Mouse (Mus musculus) MEL (cell line): ENCODE data around the gene Mphosph6. TPM values are rescaled to one million over a fixed set of nuclear protein-coding genes. Genes with fewer than 3 reads are reported as not detected.

ENCODE experiments used
- DNase-seq: peaks from one replicate; pipeline ENCODE4 v3.0.0; 2011; ENCODE audit warnings: low read depth, low spot score
- H3K27ac ChIP-seq: 2 replicates; pipeline ENCODE4 v1.5.1; 2012; ENCODE audit warnings: low read depth, mild to moderate bottlenecking, control low read depth, low read length, moderate library complexity; ENCODE audit not compliant: control insufficient read depth
- H3K27me3 ChIP-seq, 2 experiments: fragments of 150-350 bp in 1 of 2; sonication (generic) in 1 of 2; 2 replicates each; pipeline ENCODE4 v1.6.1; 2012; ENCODE audit warnings: low read length in 2 of 2, mild to moderate bottlenecking in 2 of 2, improper control_type of control experiment in 1 of 2, moderate library complexity in 1 of 2; ENCODE audit not compliant: insufficient read depth in 2 of 2, control insufficient read depth in 1 of 2
- H3K36me3 ChIP-seq, 2 experiments: 2 replicates each; pipeline ENCODE4 v1.6.1; 2012 to 2014; ENCODE audit warnings: low read length in 2 of 2, improper control_type of control experiment in 1 of 2, inconsistent platforms in 1 of 2, mild to moderate bottlenecking in 1 of 2; ENCODE audit not compliant: insufficient read depth in 2 of 2, control insufficient read depth in 1 of 2
- H3K4me1 ChIP-seq, 2 experiments: fragments of 150-350 bp in 1 of 2; sonication (generic) in 1 of 2; 2 replicates each; pipeline ENCODE4 v1.6.1; 2012; ENCODE audit warnings: low read length in 2 of 2, improper control_type of control experiment in 1 of 2, mild to moderate bottlenecking in 1 of 2; ENCODE audit not compliant: insufficient read depth in 2 of 2, control insufficient read depth in 1 of 2
- H3K4me3 ChIP-seq, 2 experiments: fragments of 150-350 bp in 1 of 2; sonication (generic) in 1 of 2; 2 replicates each; pipeline ENCODE4 v1.5.1; 2012; ENCODE audit warnings: low read depth in 2 of 2, low read length in 2 of 2, mild to moderate bottlenecking in 2 of 2, moderate library complexity in 2 of 2, control low read depth in 1 of 2, improper control_type of control experiment in 1 of 2; ENCODE audit not compliant: control insufficient read depth in 1 of 2, insufficient read depth in 1 of 2
- H3K79me2 ChIP-seq: 2 replicates; pipeline ENCODE4 v1.6.1; 2012; ENCODE audit warnings: mild to moderate bottlenecking, low read length, moderate library complexity; ENCODE audit not compliant: control insufficient read depth, poor library complexity, insufficient read depth
- H3K9ac ChIP-seq: 2 replicates; pipeline ENCODE4 v1.6.1; 2012; ENCODE audit warnings: low read depth, mild to moderate bottlenecking, control low read depth, low read length, moderate library complexity; ENCODE audit not compliant: control insufficient read depth, poor library complexity, severe bottlenecking
- H3K9me3 ChIP-seq: fragments of 150-350 bp; sonication (generic); replicated peaks from 2 replicates; pipeline ENCODE4 v1.6.1; 2012; ENCODE audit warnings: mild to moderate bottlenecking, low read length, improper control_type of control experiment, moderate library complexity; ENCODE audit not compliant: insufficient read depth
- BHLHE40 ChIP-seq: IDR thresholded peaks from 2 replicates; pipeline ENCODE4 v1.6.1; 2012; ENCODE audit warnings: low read depth, mild to moderate bottlenecking, inconsistent platforms, low read length, improper control_type of control experiment, borderline replicate concordance
- CHD1 ChIP-seq: IDR thresholded peaks from 2 replicates; pipeline ENCODE4 v1.6.1; 2012; ENCODE audit warnings: low read depth, mild to moderate bottlenecking, inconsistent platforms, low read length, improper control_type of control experiment
- CHD2 ChIP-seq: IDR thresholded peaks from 2 replicates; pipeline ENCODE4 v1.6.1; 2011; ENCODE audit warnings: low read length, improper control_type of control experiment
- CTCF ChIP-seq, 3 experiments: IDR thresholded peaks in 2 of 3; conservative IDR thresholded peaks in 1 of 3; 2 replicates each; pipeline ENCODE4 v1.5.1; 2011 to 2012; ENCODE audit warnings: low read length in 3 of 3, low read depth in 2 of 3, mild to moderate bottlenecking in 2 of 3, improper control_type of control experiment in 1 of 3, inconsistent platforms in 1 of 3, mixed read lengths in 1 of 3, moderate library complexity in 1 of 3; ENCODE audit not compliant: control insufficient read depth in 1 of 3, insufficient read depth in 1 of 3, poor library complexity in 1 of 3, severe bottlenecking in 1 of 3
- E2F4 ChIP-seq: IDR thresholded peaks from 2 replicates; pipeline ENCODE4 v1.6.1; 2011; ENCODE audit warnings: low read depth, low read length, improper control_type of control experiment, borderline replicate concordance
- ELF1 ChIP-seq: IDR thresholded peaks from 2 replicates; pipeline ENCODE4 v1.6.1; 2014; ENCODE audit warnings: low read depth, mild to moderate bottlenecking, inconsistent platforms, low read length, improper control_type of control experiment, moderate library complexity
- EP300 ChIP-seq, 2 experiments: IDR thresholded peaks; 2 replicates each; pipeline ENCODE4 v1.6.1; 2011; ENCODE audit warnings: improper control_type of control experiment in 2 of 2, low read length in 2 of 2, low read depth in 1 of 2, mild to moderate bottlenecking in 1 of 2
- GABPA ChIP-seq: IDR thresholded peaks from 2 replicates; pipeline ENCODE4 v1.6.1; 2012; ENCODE audit warnings: low read depth, mild to moderate bottlenecking, inconsistent platforms, low read length, improper control_type of control experiment, moderate library complexity
- KAT2A ChIP-seq: conservative IDR thresholded peaks from 2 replicates; pipeline ENCODE4 v1.6.1; 2012; ENCODE audit warnings: low read depth, low read length, improper control_type of control experiment, inconsistent platforms
- MAFK ChIP-seq: IDR thresholded peaks from 2 replicates; pipeline ENCODE4 v1.6.1; 2011; ENCODE audit warnings: low read depth, mild to moderate bottlenecking, low read length, improper control_type of control experiment, borderline replicate concordance
- MAX ChIP-seq: IDR thresholded peaks from 2 replicates; pipeline ENCODE4 v1.6.1; 2011; ENCODE audit warnings: low read length, improper control_type of control experiment
- MXI1 ChIP-seq: IDR thresholded peaks from 2 replicates; pipeline ENCODE4 v1.6.1; 2011; ENCODE audit warnings: mild to moderate bottlenecking, low read depth, low read length, improper control_type of control experiment
- MYB ChIP-seq: IDR thresholded peaks from 2 replicates; pipeline ENCODE4 v1.6.1; 2011; ENCODE audit warnings: mild to moderate bottlenecking, low read depth, low read length, improper control_type of control experiment
- MYC ChIP-seq: IDR thresholded peaks from 2 replicates; pipeline ENCODE4 v1.6.1; 2011; ENCODE audit warnings: low read depth, mild to moderate bottlenecking, low read length, improper control_type of control experiment, moderate library complexity
- NRF1 ChIP-seq: IDR thresholded peaks from 2 replicates; pipeline ENCODE4 v1.6.1; 2014; ENCODE audit warnings: low read depth, mild to moderate bottlenecking, inconsistent platforms, low read length, improper control_type of control experiment, moderate library complexity; ENCODE audit not compliant: poor library complexity, insufficient read depth, severe bottlenecking
- POLR2A ChIP-seq, 2 experiments: IDR thresholded peaks; 2 replicates each; pipeline ENCODE4 v1.6.1; 2011 to 2012; ENCODE audit warnings: low read length in 2 of 2, mild to moderate bottlenecking in 2 of 2, control low read depth in 1 of 2, improper control_type of control experiment in 1 of 2, low read depth in 1 of 2, moderate library complexity in 1 of 2; ENCODE audit not compliant: control insufficient read depth in 1 of 2, insufficient read depth in 1 of 2, poor library complexity in 1 of 2
- POLR2AphosphoS2 ChIP-seq: IDR thresholded peaks from 2 replicates; pipeline ENCODE4 v1.6.1; 2011; ENCODE audit warnings: low read length, improper control_type of control experiment
- RAD21 ChIP-seq: IDR thresholded peaks from 2 replicates; pipeline ENCODE4 v1.6.1; 2011; ENCODE audit warnings: mild to moderate bottlenecking, low read depth, low read length, improper control_type of control experiment
- RCOR1 ChIP-seq: IDR thresholded peaks from 2 replicates; pipeline ENCODE4 v1.6.1; 2012; ENCODE audit warnings: low read depth, mild to moderate bottlenecking, inconsistent platforms, low read length, improper control_type of control experiment
- SIN3A ChIP-seq: IDR thresholded peaks from 2 replicates; pipeline ENCODE4 v1.6.1; 2012; ENCODE audit warnings: low read length, improper control_type of control experiment, inconsistent platforms
- SMC3 ChIP-seq: IDR thresholded peaks from 2 replicates; pipeline ENCODE4 v1.6.1; 2011; ENCODE audit warnings: low read depth, low read length, improper control_type of control experiment
- TCF12 ChIP-seq: IDR thresholded peaks from 2 replicates; pipeline ENCODE4 v1.6.1; 2014; ENCODE audit warnings: low read depth, mild to moderate bottlenecking, inconsistent platforms, low read length, improper control_type of control experiment, moderate library complexity
- UBTF ChIP-seq: IDR thresholded peaks from 2 replicates; pipeline ENCODE4 v1.6.1; 2012; ENCODE audit warnings: low read depth, mild to moderate bottlenecking, inconsistent platforms, low read length, improper control_type of control experiment, moderate library complexity, borderline replicate concordance; ENCODE audit not compliant: insufficient read depth
- ZKSCAN1 ChIP-seq: IDR thresholded peaks from 2 replicates; pipeline ENCODE4 v1.6.1; 2012; ENCODE audit warnings: low read depth, mild to moderate bottlenecking, inconsistent platforms, low read length, improper control_type of control experiment, moderate library complexity
- ZMIZ1 ChIP-seq: IDR thresholded peaks from 2 replicates; pipeline ENCODE4 v1.6.1; 2012; ENCODE audit warnings: low read depth, mild to moderate bottlenecking, inconsistent platforms, low read length, improper control_type of control experiment, moderate library complexity
- ZNF384 ChIP-seq: IDR thresholded peaks from 2 replicates; pipeline ENCODE4 v1.6.1; 2012; ENCODE audit warnings: low read depth, mild to moderate bottlenecking, inconsistent platforms, low read length, improper control_type of control experiment
- polyA plus RNA-seq, 2 experiments: library from polyadenylated mRNA; stranded (reverse) in 1 of 2; unstranded in 1 of 2; fragments of >175 nt in 1 of 2; fragments of >200 nt in 1 of 2; gene quantifications; 2 replicates each; pipeline versions ENCODE4 v1.2.1 to v1.2.4; 2012; ENCODE audit warnings: low replicate concordance in 2 of 2, low read depth in 1 of 2; ENCODE audit not compliant: insufficient read length in 2 of 2, insufficient read depth in 1 of 2, missing spikeins in 1 of 2
- total RNA-seq: library from RNA; depleted of rRNA; stranded (reverse); fragments of 300-350 nt; gene quantifications from 2 replicates; pipeline ENCODE4 v1.2.3, GENCODE M21; 2012

Gene Mphosph6
- total and polyA plus RNA-seq, 3 experiments: 67.8 to 98.8 TPM; not detected in 1

DNA sequence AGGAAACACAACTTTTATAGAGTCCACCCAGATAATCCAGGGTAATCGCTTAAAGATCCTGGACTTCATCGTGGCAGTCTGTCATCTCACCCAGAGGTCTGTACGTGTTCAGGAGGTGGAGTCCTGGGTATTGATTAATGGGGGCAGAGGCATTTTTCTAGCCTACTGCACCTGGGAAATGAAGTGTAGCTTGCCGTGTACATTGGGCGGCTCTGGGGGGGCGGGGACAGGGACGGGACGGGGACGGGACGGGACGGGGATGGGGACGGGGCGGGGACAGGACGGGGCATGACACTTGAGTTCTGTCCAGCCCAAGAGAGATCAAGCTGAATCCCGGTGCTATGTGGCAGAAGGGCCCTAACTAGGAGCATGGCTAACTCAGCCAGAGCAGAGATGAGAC lies 5.3 kb downstream of the Mphosph6 start:
- Histone ChIP-seq H3K9me3 (no peaks in the 10 kb centered on the region), H3K27me3 (no peaks in the 10 kb centered on the region), H3K36me3 (peaks cover 4 to 10% of the 10 kb centered on the region in 2 experiments), H3K9ac (no peak overlapping the region), H3K27ac (no peak overlapping the region), H3K4me3 (no peak overlapping the region), H3K79me2 (peaks cover 26% of the 10 kb centered on the region), H3K4me1 (peaks cover 3 to 11% of the 10 kb centered on the region in 2 experiments; a peak in 3 of 4 replicates)
- DNase-seq: no peak
- TF ChIP-seq ELF1: no peak
- TF ChIP-seq POLR2A (IDR thresholded peaks at IDR 0.05; ENCODE audit: control insufficient read depth in 1 of 2, insufficient read depth in 1 of 2, low read depth in 1 of 2, low read length in 2 of 2, poor library complexity in 1 of 2): no peak
- TF ChIP-seq GABPA: no peak
- no peak for TF ChIP-seq EP300 (IDR thresholded peaks at IDR 0.05; ENCODE audit: low read depth in 1 of 2, low read length in 2 of 2)
- TF ChIP-seq SIN3A: no peak
- no peak for TF ChIP-seq ZMIZ1
- no peak for TF ChIP-seq MYB
- TF ChIP-seq RCOR1: no peak
- no peak for TF ChIP-seq CHD2
- no peak for TF ChIP-seq KAT2A
- no peak for TF ChIP-seq SMC3
- TF ChIP-seq MAFK: no peak
- TF ChIP-seq TCF12: no peak

DNA sequence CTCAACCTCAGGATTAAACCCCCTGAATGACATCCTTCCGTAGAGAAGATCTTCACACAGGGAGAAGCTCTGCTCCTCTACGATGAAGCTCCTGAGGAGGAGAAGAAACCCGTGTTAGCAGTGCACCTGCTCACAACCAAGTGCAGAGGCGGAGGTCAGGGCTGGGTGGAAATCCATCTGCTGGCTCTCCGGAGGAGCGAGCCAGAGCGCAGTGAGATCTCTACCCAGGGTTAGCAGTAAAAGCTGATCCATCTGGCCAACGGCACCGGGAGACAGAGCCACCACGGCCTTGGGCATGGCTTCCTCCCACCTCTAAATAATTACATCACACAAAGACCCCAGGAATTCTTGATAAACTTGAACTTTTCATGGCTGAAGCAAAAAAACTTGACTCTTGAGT lies 7.2 kb downstream of the Mphosph6 start:
- DNase-seq: no peak
- no peak overlapping the region for H3K27ac ChIP-seq
- TF ChIP-seq ZMIZ1 (no peak), POLR2AphosphoS2 (no peak), NRF1 (no peak), ZKSCAN1 (no peak), CHD1 (no peak), ZNF384 (no peak), MXI1 (no peak), SIN3A (no peak), UBTF (no peak), E2F4 (no peak), MYC (no peak), MAX (no peak), RAD21 (no peak), CTCF (IDR thresholded peaks at IDR 0.05 in 2 of 3, conservative IDR thresholded peaks at IDR 0.05 in 1 of 3; ENCODE audit: control insufficient read depth in 1 of 3, insufficient read depth in 1 of 3, low read depth in 2 of 3, low read length in 3 of 3, poor library complexity in 1 of 3, severe bottlenecking in 1 of 3) (no peak), BHLHE40 (no peak), ELF1 (no peak)
- TF ChIP-seq, all 39 proteins: peak for 0
- no peaks in the 10 kb centered on the region for H3K9me3 ChIP-seq
- H3K36me3 ChIP-seq: peaks cover under 1 to 6% of the 10 kb centered on the region in 2 experiments; a peak in 2 of 4 replicates
- no peaks in the 10 kb centered on the region; a peak in 1 of 4 replicates for H3K4me1 ChIP-seq
- H3K79me2 ChIP-seq: peaks cover 8% of the 10 kb centered on the region
- H3K4me3 ChIP-seq: no peak overlapping the region
- no peak overlapping the region for H3K9ac ChIP-seq
- no peaks in the 10 kb centered on the region for H3K27me3 ChIP-seq
